Mouse (Mus musculus): Measurements from ENCODE around the gene Spem1.

- TF ChIP-seq CTCF (IDR thresholded peaks at IDR 0.05; ENCODE audit: extremely low read depth, insufficient read length, insufficient replicate concordance, low read depth, low read length) (no peak), POLR2A (IDR thresholded peaks at IDR 0.05; ENCODE audit: low read depth, low read length) (no peak)
These were observed 26.0 kb downstream of the Spem1 start for GRCm38 (mm10) chr11:69795983-69796435.
